Mouse (Mus musculus): ENCODE measurements around the gene Ctsf. TPM values are rescaled to one million over a fixed set of nuclear protein-coding genes. Genes with fewer than 3 reads are reported as not detected.
"Not testable (repeated sequence)": the region's sequence is repeated elsewhere in the genome, so short reads cannot be mapped to it uniquely, and the experiment has no call there.

Ctsf gene
- polyA plus RNA-seq (2015; fragmentation: Nextera tagmentation; extraction: Ambion mirVana) = 28.4 and 34.1 TPM in 2 replicates

DNA sequence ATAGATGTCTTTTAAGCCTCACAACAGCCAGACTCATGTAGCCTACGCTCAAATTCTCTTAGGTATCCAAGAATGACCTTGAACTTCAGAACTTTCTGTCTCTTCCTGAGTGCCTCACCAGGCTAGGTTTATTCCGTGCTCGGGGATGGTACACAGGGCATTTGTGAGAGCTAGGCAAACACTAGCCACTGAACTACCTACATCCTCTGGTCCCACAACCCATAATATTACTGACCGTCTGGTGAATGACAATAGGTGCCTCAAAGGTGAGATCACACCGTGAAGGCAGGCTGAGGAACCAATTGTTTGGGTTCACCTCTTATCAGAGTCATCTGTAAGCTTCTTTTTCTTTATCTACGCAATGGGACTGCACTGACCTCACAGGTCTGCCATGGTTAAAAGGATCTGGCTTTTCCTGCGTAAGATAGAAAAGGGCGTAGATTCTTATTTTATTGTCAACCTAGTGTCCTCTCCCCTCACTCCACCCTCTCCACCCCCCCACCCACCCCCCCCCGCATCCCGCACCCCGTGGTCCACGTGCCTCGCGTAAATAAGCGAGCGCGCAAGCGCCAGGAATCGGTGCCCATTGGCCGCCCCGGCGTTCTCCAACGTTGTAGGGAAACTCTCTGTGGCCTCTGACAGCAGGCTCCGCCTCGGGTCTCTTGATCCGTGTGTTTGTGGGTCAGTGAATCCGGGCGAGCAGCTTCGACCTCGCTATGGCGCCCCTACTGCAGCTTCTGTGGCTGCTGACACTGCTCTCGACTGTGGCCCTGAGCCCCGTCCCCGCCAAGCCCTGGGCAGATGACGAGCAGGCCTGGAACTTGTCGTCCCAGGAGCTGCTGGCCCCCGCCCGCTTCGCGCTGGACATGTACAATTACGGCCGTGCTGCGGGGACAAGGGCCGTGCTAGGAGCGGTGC, at the start of gene Ctsf:
TSS of gene Ctsf (plus strand) at position 579 of the 918 bp plus-strand sequence.
- peaks cover 9% of the 10 kb centered on the region; the same call in 1 of the 2 replicates for H3K4me1 ChIP-seq (ENCODE audit: control insufficient read depth, insufficient read depth, low read length)
- no peaks in the 10 kb centered on the region; the same call in 1 of the 2 replicates for H3K27me3 ChIP-seq (ENCODE audit: control insufficient read depth, insufficient read depth, low read length)
- peak; percentile 91 for ATAC-seq (ENCODE audit: insufficient read depth, low FRiP score)
- 2% methylated on average over 45 of the region's 45 CpGs for WGBS
- H3K36me3 ChIP-seq (ENCODE audit: control insufficient read depth, insufficient read depth, low read length) = no peaks in the 10 kb centered on the region
- no peaks in the 10 kb centered on the region for H3K9me3 ChIP-seq (replicated peaks; ENCODE audit: control insufficient read depth, low read length)
- H3K4me3 ChIP-seq (replicated peaks; ENCODE audit: low read length) = peak within 1 kb of the TSS; percentile 56
- no peak within 1 kb of the TSS for H3K27ac ChIP-seq (ENCODE audit: low read length)
- H3K4me2 ChIP-seq (ENCODE audit: low read depth, low read length) = peak within 1 kb of the TSS; percentile 91
- H3K9ac ChIP-seq (ENCODE audit: low read length) = peak within 1 kb of the TSS; percentile 73

DNA sequence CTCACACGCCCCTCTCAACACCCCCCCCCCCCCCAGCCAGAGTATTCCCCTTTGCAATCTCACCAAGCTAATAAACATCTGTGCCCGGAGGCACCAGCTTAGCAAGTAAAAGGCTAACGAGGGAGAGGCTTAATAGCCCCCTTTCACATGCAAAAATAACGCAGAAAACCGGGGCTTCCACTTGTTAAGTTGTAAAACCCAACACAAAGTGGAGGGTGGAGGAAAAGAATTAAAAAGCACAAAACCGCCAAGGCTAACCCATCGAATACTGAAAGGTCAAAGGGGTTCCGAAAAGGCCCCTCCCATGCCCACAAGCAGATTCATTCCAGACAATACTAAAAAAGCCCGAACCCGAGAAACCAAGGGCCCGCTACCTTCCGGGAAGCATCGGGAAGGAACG, 44.6 kb upstream of the Ctsf start:
- peak overlapping the region; percentile 97 for H3K4me3 ChIP-seq (replicated peaks; ENCODE audit: low read length)
- no peak for ATAC-seq (ENCODE audit: insufficient read depth, low FRiP score)
- peak overlapping the region; percentile 94 for H3K27ac ChIP-seq (ENCODE audit: low read length)
- peaks cover 18% of the 10 kb centered on the region for H3K4me1 ChIP-seq (ENCODE audit: control insufficient read depth, insufficient read depth, low read length)
- peak overlapping the region; percentile 61 for H3K4me2 ChIP-seq (ENCODE audit: low read depth, low read length)
- under 1% methylated on average over 14 of the region's 14 CpGs for WGBS
- H3K9me3 ChIP-seq (replicated peaks; ENCODE audit: control insufficient read depth, low read length) = no peaks in the 10 kb centered on the region
- no peaks in the 10 kb centered on the region for H3K27me3 ChIP-seq (ENCODE audit: control insufficient read depth, insufficient read depth, low read length)
- H3K36me3 ChIP-seq (ENCODE audit: control insufficient read depth, insufficient read depth, low read length) = no peaks in the 10 kb centered on the region
- peak overlapping the region; percentile 79 for H3K9ac ChIP-seq (ENCODE audit: low read length)

DNA sequence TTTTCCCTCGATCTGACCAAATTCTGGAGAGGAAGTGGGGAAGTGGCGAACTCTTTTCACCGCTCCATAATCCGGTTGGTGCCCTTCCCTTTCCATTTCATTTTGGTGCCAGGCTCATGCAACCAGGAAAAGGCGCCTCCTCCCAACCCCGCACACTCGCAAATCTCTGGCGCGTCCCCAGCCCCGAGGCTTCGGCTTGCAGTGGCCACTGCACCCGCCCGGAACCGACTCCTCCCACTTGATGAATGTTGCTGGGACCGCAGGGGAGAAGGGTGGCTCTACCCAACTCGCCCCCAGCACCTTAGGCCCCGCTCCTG, 44.2 kb upstream of the Ctsf start:
- Histone ChIP-seq H3K9me3 (replicated peaks; ENCODE audit: control insufficient read depth, low read length) (no peaks in the 10 kb centered on the region), H3K4me3 (replicated peaks; ENCODE audit: low read length) (peak overlapping the region; percentile 97), H3K4me1 (ENCODE audit: control insufficient read depth, insufficient read depth, low read length) (peaks cover 18% of the 10 kb centered on the region), H3K27me3 (ENCODE audit: control insufficient read depth, insufficient read depth, low read length) (no peaks in the 10 kb centered on the region), H3K9ac (ENCODE audit: low read length) (peak overlapping the region; percentile 79), H3K36me3 (ENCODE audit: control insufficient read depth, insufficient read depth, low read length) (no peaks in the 10 kb centered on the region), H3K4me2 (ENCODE audit: low read depth, low read length) (peak overlapping the region; percentile 61), H3K27ac (ENCODE audit: low read length) (peak overlapping the region; percentile 94)
- WGBS = 0% methylated on average over 17 of the region's 17 CpGs
- no peak for ATAC-seq (ENCODE audit: insufficient read depth, low FRiP score)

DNA sequence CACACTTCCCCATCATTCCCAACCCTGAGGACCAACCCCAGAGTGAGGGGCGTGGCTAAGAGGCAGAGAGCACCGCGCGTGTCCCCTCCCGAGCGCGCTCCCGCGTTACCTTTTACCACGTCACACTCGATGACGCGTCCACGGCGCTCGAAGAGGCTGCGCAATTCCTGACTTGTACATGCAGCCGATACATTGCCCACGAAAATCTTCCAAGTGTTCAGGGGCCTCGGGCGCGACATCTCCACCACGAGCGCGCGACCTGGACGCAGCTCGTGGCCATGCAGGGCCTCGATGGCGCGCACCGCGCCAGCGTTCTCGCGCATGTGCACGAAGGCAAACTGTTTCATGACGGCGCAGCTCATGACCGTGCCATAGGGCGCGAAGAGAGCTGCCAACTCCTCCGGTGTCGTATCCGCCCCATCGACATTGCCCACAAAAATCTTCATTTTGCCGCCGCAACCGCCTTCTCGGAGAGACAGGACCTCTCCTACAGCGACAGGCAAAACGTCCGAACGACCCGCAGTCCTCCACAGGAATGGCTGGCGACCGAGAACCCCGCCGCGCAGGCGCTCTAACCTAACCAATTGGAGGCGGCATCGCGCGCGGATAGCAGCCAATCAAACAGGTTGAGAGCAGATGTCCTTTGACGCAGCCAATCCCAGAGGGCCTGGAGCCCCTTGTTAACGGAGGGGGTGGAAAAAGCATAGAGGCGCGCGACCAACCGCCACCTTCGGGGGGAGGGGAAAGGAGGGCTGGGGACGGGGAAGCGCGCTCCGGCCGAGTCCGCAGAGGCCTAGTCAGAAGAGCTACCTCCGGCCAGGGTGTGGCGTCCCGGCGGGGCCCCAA, 43.6 kb upstream of the Ctsf start, which contains the start of the genes Gm21992 and Rbm14:
TSS of gene Gm21992 (minus strand) at position 550 of the 846 bp plus-strand sequence.
TSS of gene Rbm14 (minus strand) at position 572 of the 846 bp plus-strand sequence.
- ATAC-seq (ENCODE audit: insufficient read depth, low FRiP score) = peak; percentile 97
- under 1% methylated on average over 83 of the region's 83 CpGs for WGBS
- Histone ChIP-seq H3K9me3 (replicated peaks; ENCODE audit: control insufficient read depth, low read length) (no peaks in the 10 kb centered on the region), H3K27ac (ENCODE audit: low read length) (peak within 1 kb of the TSS; percentile 94), H3K36me3 (ENCODE audit: control insufficient read depth, insufficient read depth, low read length) (no peaks in the 10 kb centered on the region), H3K27me3 (ENCODE audit: control insufficient read depth, insufficient read depth, low read length) (no peaks in the 10 kb centered on the region), H3K4me3 (replicated peaks; ENCODE audit: low read length) (peak within 1 kb of the TSS; percentile 97), H3K9ac (ENCODE audit: low read length) (peak within 1 kb of the TSS; percentile 80), H3K4me1 (ENCODE audit: control insufficient read depth, insufficient read depth, low read length) (peaks cover 18% of the 10 kb centered on the region), H3K4me2 (ENCODE audit: low read depth, low read length) (peak within 1 kb of the TSS; percentile 61)

DNA sequence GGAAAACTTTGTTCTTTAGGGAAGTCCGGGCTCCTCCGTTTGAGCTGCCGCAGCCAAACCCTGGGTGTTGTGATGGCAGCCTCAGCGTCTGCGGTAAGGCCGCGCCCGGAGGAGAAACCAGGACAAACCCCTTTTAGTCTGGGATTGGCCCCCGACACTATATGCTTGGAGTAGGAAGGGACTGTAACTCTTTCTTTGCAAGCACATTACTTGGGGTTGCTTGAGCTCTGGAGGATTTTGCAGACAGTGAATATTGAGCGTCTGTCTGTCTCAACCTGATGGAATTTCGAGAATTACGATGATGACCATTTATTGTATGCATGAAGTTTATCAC, 43.1 kb upstream of the Ctsf start:
- ATAC-seq (ENCODE audit: insufficient read depth, low FRiP score) = no peak
- peak overlapping the region; percentile 93 for H3K27ac ChIP-seq (ENCODE audit: low read length)
- peak overlapping the region; percentile 80 for H3K9ac ChIP-seq (ENCODE audit: low read length)
- no peaks in the 10 kb centered on the region for H3K27me3 ChIP-seq (ENCODE audit: control insufficient read depth, insufficient read depth, low read length)
- H3K9me3 ChIP-seq (replicated peaks; ENCODE audit: control insufficient read depth, low read length) = no peaks in the 10 kb centered on the region
- peak overlapping the region; percentile 52 for H3K4me2 ChIP-seq (ENCODE audit: low read depth, low read length)
- H3K36me3 ChIP-seq (ENCODE audit: control insufficient read depth, insufficient read depth, low read length) = no peaks in the 10 kb centered on the region
- peaks cover 18% of the 10 kb centered on the region for H3K4me1 ChIP-seq (ENCODE audit: control insufficient read depth, insufficient read depth, low read length)
- WGBS = 3% methylated on average over 12 of the region's 12 CpGs
- peak overlapping the region; percentile 97 for H3K4me3 ChIP-seq (replicated peaks; ENCODE audit: low read length)

DNA sequence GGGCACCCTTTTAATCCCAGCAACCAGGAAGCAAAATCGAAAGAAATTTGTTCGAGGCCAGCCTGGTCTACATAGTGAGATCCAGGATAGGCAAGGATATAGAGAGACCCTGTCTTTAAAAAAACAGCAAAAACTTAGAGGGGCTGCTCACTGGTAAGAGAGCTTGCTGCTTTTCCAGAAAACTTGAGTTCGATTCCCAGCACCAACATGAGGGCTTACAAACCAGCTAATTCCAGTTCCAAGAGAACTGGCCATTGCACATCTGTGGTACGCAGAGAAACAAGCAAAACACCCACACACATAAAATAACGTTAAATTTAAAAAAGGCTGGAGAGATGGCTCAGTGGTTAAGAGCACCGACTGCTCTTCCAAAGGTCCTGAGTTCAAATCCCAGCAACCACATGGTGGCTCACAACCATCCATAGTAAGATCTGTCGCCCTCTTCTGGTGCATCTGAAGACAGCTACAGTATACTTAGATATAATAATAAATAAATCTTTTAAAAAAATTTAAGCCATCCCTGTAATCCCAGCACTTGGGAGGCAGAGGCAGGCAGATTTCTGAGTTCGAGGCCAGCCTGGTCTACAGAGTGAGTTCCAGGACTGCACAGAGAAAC, 42.5 kb upstream of the Ctsf start:
- H3K4me3 ChIP-seq (replicated peaks; ENCODE audit: low read length) = peak overlapping the region; percentile 97
- not testable (repeated sequence) for ATAC-seq (ENCODE audit: insufficient read depth, low FRiP score); H3K27me3 ChIP-seq (ENCODE audit: control insufficient read depth, insufficient read depth, low read length); H3K9me3 ChIP-seq (replicated peaks; ENCODE audit: control insufficient read depth, low read length); H3K36me3 ChIP-seq (ENCODE audit: control insufficient read depth, insufficient read depth, low read length)
- H3K4me2 ChIP-seq (ENCODE audit: low read depth, low read length) = peak overlapping the region; percentile 52
- peaks cover 18% of the 10 kb centered on the region for H3K4me1 ChIP-seq (ENCODE audit: control insufficient read depth, insufficient read depth, low read length)
- WGBS = 75% methylated on average over 8 of the region's 8 CpGs
- peak overlapping the region; percentile 93 for H3K27ac ChIP-seq (ENCODE audit: low read length)
- H3K9ac ChIP-seq (ENCODE audit: low read length) = peak overlapping the region; percentile 80

DNA sequence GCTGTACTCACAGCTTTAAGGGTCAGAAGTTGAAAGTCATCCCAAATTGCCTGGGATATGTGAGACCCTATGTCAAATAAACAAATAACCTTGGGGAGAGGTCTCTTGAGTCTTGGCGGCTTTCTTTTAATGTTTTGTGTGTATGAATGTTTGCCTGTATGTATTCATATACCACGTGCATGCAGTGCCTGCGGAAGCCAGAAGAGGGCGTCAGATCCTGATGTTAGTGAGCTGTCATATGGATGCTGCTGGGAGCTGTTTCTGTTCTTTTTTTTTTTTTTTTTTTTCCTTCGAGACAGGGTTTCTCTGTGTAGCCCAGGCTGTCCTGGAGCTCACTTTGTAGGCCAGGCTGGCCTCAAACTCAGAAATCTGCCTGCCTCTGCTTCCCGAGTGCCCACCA, 41.9 kb upstream of the Ctsf start:
- Histone ChIP-seq H3K4me1 (ENCODE audit: control insufficient read depth, insufficient read depth, low read length) (peaks cover 19% of the 10 kb centered on the region), H3K9ac (ENCODE audit: low read length) (no peak overlapping the region), H3K4me2 (ENCODE audit: low read depth, low read length) (no peak overlapping the region), H3K27me3 (ENCODE audit: control insufficient read depth, insufficient read depth, low read length) (no peaks in the 10 kb centered on the region), H3K36me3 (ENCODE audit: control insufficient read depth, insufficient read depth, low read length) (no peaks in the 10 kb centered on the region), H3K27ac (ENCODE audit: low read length) (no peak overlapping the region), H3K9me3 (replicated peaks; ENCODE audit: control insufficient read depth, low read length) (no peaks in the 10 kb centered on the region), H3K4me3 (replicated peaks; ENCODE audit: low read length) (no peak overlapping the region)
- WGBS = 82% methylated on average over 5 of the region's 6 CpGs
- ATAC-seq (ENCODE audit: insufficient read depth, low FRiP score) = no peak

DNA sequence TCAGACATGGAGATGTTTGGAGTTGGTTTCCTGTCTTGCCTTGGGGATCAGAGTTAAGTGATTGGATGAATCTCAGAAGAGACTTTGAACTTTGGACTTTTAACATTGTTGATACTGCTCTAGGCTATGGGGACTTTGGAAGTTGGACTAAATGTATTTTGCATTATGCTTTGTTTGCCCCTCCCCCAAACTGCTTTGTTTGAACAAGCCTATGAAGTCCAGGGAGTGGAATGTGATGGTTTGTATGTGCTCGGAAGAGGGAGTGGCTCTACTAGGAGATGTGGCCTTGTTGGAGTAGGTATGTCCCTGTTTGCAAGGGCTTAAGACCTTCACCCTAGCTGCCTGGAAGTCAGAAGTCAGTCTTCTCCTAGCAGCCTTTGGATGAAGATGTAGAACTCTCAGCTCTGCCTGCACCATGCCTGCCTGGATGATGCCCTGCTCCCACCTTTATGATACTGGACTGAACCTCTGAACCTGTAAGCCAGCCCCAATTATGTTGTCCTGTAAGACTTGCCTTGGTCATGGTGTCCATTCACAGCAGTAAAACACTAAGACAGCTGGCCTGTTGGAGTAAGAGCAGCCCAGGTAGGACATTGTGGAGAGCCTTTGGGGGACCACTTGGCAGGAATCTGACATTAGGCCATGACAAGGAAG, 37.6 kb upstream of the Ctsf start:
- Histone ChIP-seq H3K27ac (ENCODE audit: low read length) (peak overlapping the region; percentile 66), H3K9ac (ENCODE audit: low read length) (no peak overlapping the region), H3K4me2 (ENCODE audit: low read depth, low read length) (no peak overlapping the region), H3K36me3 (ENCODE audit: control insufficient read depth, insufficient read depth, low read length) (no peaks in the 10 kb centered on the region), H3K4me3 (replicated peaks; ENCODE audit: low read length) (no peak overlapping the region), H3K4me1 (ENCODE audit: control insufficient read depth, insufficient read depth, low read length) (peaks cover 6% of the 10 kb centered on the region; the same call in 1 of the 2 replicates), H3K27me3 (ENCODE audit: control insufficient read depth, insufficient read depth, low read length) (no peaks in the 10 kb centered on the region), H3K9me3 (replicated peaks; ENCODE audit: control insufficient read depth, low read length) (no peaks in the 10 kb centered on the region)
- 28% methylated on average over 1 of the region's 1 CpGs for WGBS
- peak; percentile 66 for ATAC-seq (ENCODE audit: insufficient read depth, low FRiP score)

Measured in stomach, embryonic 16.5 days (tissue).